Mouse (Mus musculus) midbrain, embryonic 15.5 days (tissue): Measurements from ENCODE around the gene Drc1. TPM values are rescaled to one million over a fixed set of nuclear protein-coding genes. Genes with fewer than 3 reads are reported as not detected.
A peak's percentile ranks its signal among the peaks of the same experiment; 100 is the strongest.

ENCODE experiments used
- ATAC-seq: fragments of 200-750 bp; cut with Nextera tagmentation; replicated peaks from 2 replicates; pipeline ENCODE4 v1.8.0; 2017; ENCODE audit warnings: moderate TSS enrichment
- H3K27ac ChIP-seq: fragments of 300-500 bp; sonication (generic); 2 replicates; pipeline ENCODE4 v1.5.1; 2015; ENCODE audit warnings: mild to moderate bottlenecking, inconsistent platforms
- H3K27me3 ChIP-seq: fragments of 300-500 bp; sonication (generic); replicated peaks from 2 replicates; pipeline ENCODE4 v1.6.1; 2015; ENCODE audit warnings: inconsistent platforms
- H3K36me3 ChIP-seq: fragments of 300-500 bp; sonication (generic); replicated peaks from 2 replicates; pipeline ENCODE4 v1.6.1; 2015; ENCODE audit warnings: inconsistent platforms
- H3K4me1 ChIP-seq: fragments of 300-500 bp; sonication (generic); 2 replicates; pipeline ENCODE4 v1.6.1; 2015; ENCODE audit warnings: inconsistent platforms
- H3K4me2 ChIP-seq: fragments of 300-500 bp; sonication (generic); 2 replicates; pipeline ENCODE4 v1.6.1; 2015; ENCODE audit warnings: inconsistent platforms, mild to moderate bottlenecking, moderate library complexity
- H3K4me3 ChIP-seq: fragments of 300-500 bp; sonication (generic); 2 replicates; pipeline ENCODE4 v1.5.1; 2015; ENCODE audit warnings: mild to moderate bottlenecking, inconsistent platforms
- H3K9ac ChIP-seq: fragments of 300-500 bp; sonication (generic); 2 replicates; pipeline ENCODE4 v1.6.1; 2015; ENCODE audit warnings: mild to moderate bottlenecking, inconsistent platforms
- H3K9me3 ChIP-seq: fragments of 300-500 bp; sonication (generic); 2 replicates; pipeline ENCODE4 v1.6.1; 2016; ENCODE audit warnings: inconsistent platforms
- WGBS: fragments of 180-500 bp; shearing (Covaris S2); methylation state at CpG from one replicate; pipeline ENCODE4 v1.1.7; 2015; ENCODE audit warnings: mixed read lengths; 5-methylcytosine and 5-hydroxymethylcytosine counted together
- polyA plus RNA-seq: library from polyadenylated mRNA; unstranded; fragments of >200 nt; fragmentation: Nextera tagmentation; extraction: Ambion mirVana; gene quantifications from 2 replicates; pipeline ENCODE4 v1.2.1, GENCODE M21; 2015

Drc1 gene
- polyA plus RNA-seq, 1 experiment from 2014 or later = 7.2 TPM

- Histone ChIP-seq H3K9me3 (no peaks in the 10 kb centered on the region), H3K4me3 (no peak overlapping the region), H3K9ac (no peak overlapping the region), H3K27me3 (no peaks in the 10 kb centered on the region), H3K4me1 (no peaks in the 10 kb centered on the region), H3K27ac (no peak overlapping the region), H3K4me2 (no peak overlapping the region), H3K36me3 (peaks cover 40% of the 10 kb centered on the region)
- 90% methylated on average over 12 of the region's 12 CpGs for WGBS
- no peak for ATAC-seq
Observed at GRCm38 (mm10) chr5:30255567-30256354, 25.4 kb upstream of the Drc1 start.

DNA sequence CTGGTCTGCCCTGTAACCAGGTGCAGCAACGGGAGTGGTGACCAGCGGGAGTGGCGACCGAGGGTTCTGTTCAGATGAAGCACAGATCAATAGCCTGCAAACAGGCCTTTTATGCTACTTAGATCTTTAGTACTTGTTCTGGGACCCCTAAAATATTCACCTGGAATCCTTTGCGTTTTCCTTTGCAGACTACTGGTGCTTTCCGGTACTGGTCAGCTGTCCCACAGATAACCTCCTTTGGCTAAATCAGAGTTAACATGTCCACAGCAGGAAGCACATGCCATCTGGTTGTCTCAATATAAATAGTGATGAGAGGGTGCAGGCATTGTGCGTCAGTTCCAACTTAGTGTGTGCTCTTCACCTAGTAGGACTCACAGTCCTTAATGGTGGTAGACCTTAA, 22.4 kb upstream of the Drc1 start:
- no peak for ATAC-seq
- no peak overlapping the region for H3K9ac ChIP-seq
- WGBS = 95% methylated on average over 7 of the region's 7 CpGs
- no peaks in the 10 kb centered on the region for H3K9me3 ChIP-seq
- no peak overlapping the region for H3K4me3 ChIP-seq
- no peaks in the 10 kb centered on the region for H3K27me3 ChIP-seq
- H3K27ac ChIP-seq = no peak overlapping the region
- H3K4me2 ChIP-seq = no peak overlapping the region
- H3K4me1 ChIP-seq = no peaks in the 10 kb centered on the region
- H3K36me3 ChIP-seq = peaks cover 42% of the 10 kb centered on the region

DNA sequence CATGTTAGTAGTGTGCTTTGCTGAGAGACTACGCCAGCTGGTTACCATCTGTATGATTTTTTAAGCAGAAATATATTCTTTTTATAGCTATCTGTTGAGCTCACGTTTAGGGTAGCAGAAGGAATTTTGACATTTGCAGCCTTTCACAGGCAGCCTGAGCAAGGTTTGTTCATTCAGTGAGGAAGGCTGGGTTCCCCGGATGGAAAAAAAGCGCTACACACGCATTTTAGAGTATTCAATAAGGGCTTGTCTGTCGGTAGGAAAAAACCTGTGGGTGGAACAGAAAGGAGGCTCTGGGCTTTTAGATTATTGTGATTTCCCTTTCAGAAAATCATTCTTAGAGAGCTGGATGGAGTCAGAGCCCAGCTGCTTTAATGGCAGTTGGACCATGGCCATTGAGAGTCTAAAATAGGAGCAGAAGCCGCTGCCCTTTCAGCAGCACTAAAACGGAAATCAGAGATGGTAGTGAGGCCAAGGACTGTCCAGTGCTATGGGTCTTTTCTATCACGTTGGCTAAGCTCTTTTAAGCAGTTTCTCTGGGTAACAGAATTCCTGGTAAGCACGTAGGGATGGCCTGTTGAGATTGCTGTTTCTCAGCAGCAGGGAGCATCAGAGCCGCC, 10.5 kb upstream of the Drc1 start:
- WGBS = 68% methylated on average over 11 of the region's 11 CpGs
- ATAC-seq = no peak
- H3K9ac ChIP-seq = no peak overlapping the region
- H3K9me3 ChIP-seq = no peaks in the 10 kb centered on the region
- no peaks in the 10 kb centered on the region for H3K4me1 ChIP-seq
- H3K36me3 ChIP-seq = peaks cover 5% of the 10 kb centered on the region; the same call in 1 of the 2 replicates
- no peak overlapping the region for H3K4me3 ChIP-seq
- no peak overlapping the region for H3K4me2 ChIP-seq
- H3K27ac ChIP-seq = peak overlapping the region; percentile 36; the same call in 1 of the 2 replicates
- no peaks in the 10 kb centered on the region for H3K27me3 ChIP-seq

DNA sequence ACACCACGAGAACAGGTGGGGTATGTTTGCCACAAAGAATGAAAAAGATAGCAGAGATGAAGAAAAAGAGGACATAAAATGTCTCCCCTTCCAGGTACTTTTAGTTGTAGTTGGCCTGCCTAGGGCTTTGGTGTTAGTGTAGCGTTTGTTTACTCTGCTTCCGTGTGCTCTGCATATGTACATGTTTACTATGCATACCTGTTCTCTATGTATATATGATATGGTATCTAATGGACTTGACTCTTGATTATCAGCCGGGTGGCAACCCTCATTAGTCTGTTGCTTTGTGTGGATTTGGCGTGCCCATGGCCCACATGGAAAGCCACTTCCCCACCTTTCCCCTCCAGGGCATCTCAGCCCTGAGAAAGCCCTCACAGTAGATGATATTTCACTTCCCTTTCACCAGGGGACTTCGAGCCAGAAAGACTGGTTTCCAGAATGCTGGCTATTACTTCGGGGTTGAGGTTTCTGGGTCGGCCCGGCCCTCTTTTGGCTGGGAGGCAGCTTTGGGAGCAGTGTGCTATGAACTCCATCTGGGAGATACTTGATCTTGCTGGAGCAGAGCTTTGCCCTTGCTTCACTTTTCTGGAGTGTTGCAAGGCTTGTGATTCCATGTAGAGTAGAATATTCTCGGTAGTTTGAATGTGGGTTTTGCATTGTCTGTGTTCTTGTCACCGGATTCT, 9.4 kb upstream of the Drc1 start:
- H3K4me3 ChIP-seq = no peak overlapping the region
- WGBS = 90% methylated on average over 11 of the region's 11 CpGs
- H3K27me3 ChIP-seq = no peaks in the 10 kb centered on the region
- H3K9ac ChIP-seq = no peak overlapping the region
- no peak for ATAC-seq
- H3K27ac ChIP-seq = no peak overlapping the region
- no peaks in the 10 kb centered on the region for H3K4me1 ChIP-seq
- no peaks in the 10 kb centered on the region for H3K36me3 ChIP-seq
- no peaks in the 10 kb centered on the region for H3K9me3 ChIP-seq
- H3K4me2 ChIP-seq = no peak overlapping the region

DNA sequence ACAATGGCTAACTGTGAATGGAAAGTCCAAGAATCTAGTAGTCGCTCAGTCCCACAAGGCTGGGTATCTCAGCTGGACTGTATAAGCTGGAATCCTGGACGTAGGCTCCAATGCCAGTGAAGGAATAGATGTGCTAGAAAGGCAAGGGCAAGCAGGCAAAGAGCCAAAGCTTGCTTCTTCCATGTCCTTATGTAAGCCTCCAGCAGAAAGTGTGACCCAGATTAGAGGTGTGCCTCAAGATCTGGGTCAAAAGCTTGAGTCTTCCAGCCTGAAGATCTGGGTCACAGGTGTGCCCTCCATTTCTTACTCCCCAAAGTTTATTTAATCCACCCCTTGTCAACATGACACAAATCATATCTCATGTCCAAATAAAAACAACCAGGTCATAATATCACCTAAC, 4.8 kb upstream of the Drc1 start:
- no peaks in the 10 kb centered on the region for H3K9me3 ChIP-seq
- ATAC-seq = no peak
- no peaks in the 10 kb centered on the region for H3K36me3 ChIP-seq
- 89% methylated on average over 2 of the region's 2 CpGs for WGBS
- H3K27ac ChIP-seq = no peak overlapping the region
- H3K9ac ChIP-seq = no peak overlapping the region
- no peak overlapping the region for H3K4me3 ChIP-seq
- H3K27me3 ChIP-seq = no peaks in the 10 kb centered on the region
- no peak overlapping the region for H3K4me2 ChIP-seq
- peaks cover 6% of the 10 kb centered on the region for H3K4me1 ChIP-seq

- Histone ChIP-seq H3K9me3 (no peaks in the 10 kb centered on the region), H3K9ac (no peak overlapping the region), H3K27me3 (no peaks in the 10 kb centered on the region), H3K4me2 (no peak overlapping the region), H3K36me3 (no peaks in the 10 kb centered on the region), H3K4me1 (peaks cover 6% of the 10 kb centered on the region), H3K27ac (no peak overlapping the region), H3K4me3 (no peak overlapping the region)
- ATAC-seq = no peak
- WGBS = 80% methylated on average over 3 of the region's 3 CpGs
Observed at GRCm38 (mm10) chr5:30278952-30279351, 2.2 kb upstream of the Drc1 start.

- Histone ChIP-seq H3K9ac (no peak overlapping the region), H3K27me3 (no peaks in the 10 kb centered on the region), H3K36me3 (no peaks in the 10 kb centered on the region), H3K4me3 (no peak overlapping the region), H3K4me2 (no peak overlapping the region), H3K4me1 (peaks cover 6% of the 10 kb centered on the region), H3K9me3 (no peaks in the 10 kb centered on the region), H3K27ac (no peak overlapping the region)
- 91% methylated on average over 4 of the region's 4 CpGs for WGBS
- no peak for ATAC-seq
Observed at GRCm38 (mm10) chr5:30279446-30279845, 1.7 kb upstream of the Drc1 start.

- H3K27me3 ChIP-seq = no peaks in the 10 kb centered on the region
- H3K4me3 ChIP-seq = peak overlapping the region; percentile 64
- H3K9me3 ChIP-seq = peaks cover 5% of the 10 kb centered on the region; the same call in 1 of the 2 replicates
- ATAC-seq = peak; percentile 59
- H3K4me1 ChIP-seq = peaks cover 6% of the 10 kb centered on the region
- H3K4me2 ChIP-seq = peak overlapping the region; percentile 85
- no peaks in the 10 kb centered on the region for H3K36me3 ChIP-seq
- 27% methylated on average over 9 of the region's 9 CpGs for WGBS
- H3K27ac ChIP-seq = peak overlapping the region; percentile 62
- peak overlapping the region; percentile 61 for H3K9ac ChIP-seq
Observed at GRCm38 (mm10) chr5:30280864-30281263, 324 bp upstream of the Drc1 start.

GRCm38 (mm10) chr5:30285944-30286799, 5.0 kb downstream of the Drc1 start:
- WGBS = 84% methylated on average over 10 of the region's 10 CpGs
- ATAC-seq = no peak
- no peak overlapping the region for H3K4me2 ChIP-seq

DNA sequence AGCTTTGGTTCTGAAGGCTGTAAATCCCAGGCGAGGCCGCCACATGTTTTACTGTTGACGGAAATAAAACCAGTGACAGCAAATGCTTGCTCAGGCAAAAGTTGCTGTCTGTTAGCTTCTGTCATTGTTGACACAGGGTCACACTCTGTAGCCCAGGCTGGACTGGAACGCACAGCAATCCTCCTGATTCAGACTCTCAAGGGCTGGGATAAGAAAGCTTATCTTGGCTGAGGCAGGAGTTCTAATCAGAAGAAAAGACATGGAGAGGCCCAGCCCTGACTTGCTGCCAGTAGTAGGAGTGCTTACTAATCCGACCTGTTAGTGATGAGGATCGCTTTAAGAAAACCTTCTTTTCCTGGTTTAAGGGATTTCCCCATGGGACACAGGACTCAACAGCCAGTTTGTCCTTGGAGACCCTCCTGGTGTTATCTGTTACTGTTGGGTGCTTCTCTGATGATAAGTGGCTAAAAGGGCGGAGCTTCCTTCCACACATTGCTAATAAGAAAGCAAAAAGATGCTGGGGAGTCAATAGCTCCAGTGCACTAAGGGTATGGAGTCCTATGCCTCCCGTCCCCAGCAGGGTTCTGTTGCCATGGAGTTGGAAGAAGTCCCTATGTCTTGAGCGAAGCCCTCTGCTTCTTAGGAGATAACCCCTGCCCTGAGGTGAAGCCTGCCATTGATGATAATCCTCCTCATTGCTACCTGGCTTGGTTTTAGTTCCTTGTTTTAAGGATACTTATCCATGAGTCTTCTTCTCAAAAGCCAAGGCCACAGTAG, 6.1 kb downstream of the Drc1 start:
- H3K36me3 ChIP-seq = no peaks in the 10 kb centered on the region
- WGBS = 76% methylated on average over 9 of the region's 9 CpGs
- no peak overlapping the region for H3K4me3 ChIP-seq
- no peaks in the 10 kb centered on the region for H3K27me3 ChIP-seq
- peaks cover 5% of the 10 kb centered on the region; the same call in 1 of the 2 replicates for H3K9me3 ChIP-seq
- no peaks in the 10 kb centered on the region for H3K4me1 ChIP-seq
- no peak overlapping the region for H3K9ac ChIP-seq
- no peak for ATAC-seq
- H3K4me2 ChIP-seq = no peak overlapping the region
- H3K27ac ChIP-seq = no peak overlapping the region

More at GRCm38 (mm10) chr5:30285944-30286799, 5.0 kb downstream of the Drc1 start:
- Histone ChIP-seq H3K27me3 (no peaks in the 10 kb centered on the region), H3K4me3 (no peak overlapping the region), H3K36me3 (no peaks in the 10 kb centered on the region), H3K27ac (no peak overlapping the region), H3K9ac (no peak overlapping the region), H3K9me3 (peaks cover 5% of the 10 kb centered on the region; the same call in 1 of the 2 replicates), H3K4me1 (peaks cover under 1% of the 10 kb centered on the region)

DNA sequence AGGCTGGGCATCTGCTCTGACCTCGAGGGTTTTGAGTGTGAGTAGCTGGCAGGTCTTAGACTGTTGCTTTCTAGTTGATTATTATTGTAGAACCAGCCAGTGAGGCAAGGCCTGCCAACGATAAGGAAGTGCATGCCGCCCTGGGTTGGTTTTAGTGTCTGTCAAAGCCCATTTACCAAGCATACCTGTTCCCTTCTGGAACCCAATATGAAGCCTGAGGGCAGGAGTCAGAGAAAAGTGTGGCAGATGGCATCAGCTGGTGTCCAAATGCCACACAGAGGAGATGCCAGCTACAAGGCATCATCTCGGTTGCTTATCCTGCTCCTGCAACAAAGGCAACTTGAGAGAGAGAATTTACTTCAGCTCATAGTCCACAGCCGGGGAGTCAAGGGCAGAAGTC, 59.6 kb downstream of the Drc1 start:
- no peaks in the 10 kb centered on the region for H3K27me3 ChIP-seq

More for the DNA sequence above, 59.6 kb downstream of the Drc1 start:
- no peak overlapping the region for H3K27ac ChIP-seq
- H3K9ac ChIP-seq = no peak overlapping the region
- H3K4me3 ChIP-seq = no peak overlapping the region
- H3K4me1 ChIP-seq = 0 out of 2 replicates have a peak, but pooled peaks cover 8% of the 10 kb centered on the region
- H3K9me3 ChIP-seq = no peaks in the 10 kb centered on the region
- H3K36me3 ChIP-seq = no peaks in the 10 kb centered on the region
- ATAC-seq = no peak
- 75% methylated on average over 5 of the region's 5 CpGs for WGBS
- no peak overlapping the region for H3K4me2 ChIP-seq
